Mouse (Mus musculus) kidney, adult 9 months (tissue): Measurements from ENCODE around the gene Rbpj.
A peak's percentile ranks its signal among the peaks of the same experiment; 100 is the strongest.

Experiments used
- DNase-seq: peaks from one replicate; pipeline ENCODE4 v3.0.0; 2022

The Rbpj gene

GRCm38 (mm10) chr5:53683916-53684315 lies 218.0 kb downstream of the Rbpj start:
- peak; percentile 59 for DNase-seq

GRCm38 (mm10) chr5:53684417-53684816 lies 218.5 kb downstream of the Rbpj start:
- no peak for DNase-seq

GRCm38 (mm10) chr5:53685623-53686022 lies 219.7 kb downstream of the Rbpj start:
- DNase-seq, result no peak

DNA sequence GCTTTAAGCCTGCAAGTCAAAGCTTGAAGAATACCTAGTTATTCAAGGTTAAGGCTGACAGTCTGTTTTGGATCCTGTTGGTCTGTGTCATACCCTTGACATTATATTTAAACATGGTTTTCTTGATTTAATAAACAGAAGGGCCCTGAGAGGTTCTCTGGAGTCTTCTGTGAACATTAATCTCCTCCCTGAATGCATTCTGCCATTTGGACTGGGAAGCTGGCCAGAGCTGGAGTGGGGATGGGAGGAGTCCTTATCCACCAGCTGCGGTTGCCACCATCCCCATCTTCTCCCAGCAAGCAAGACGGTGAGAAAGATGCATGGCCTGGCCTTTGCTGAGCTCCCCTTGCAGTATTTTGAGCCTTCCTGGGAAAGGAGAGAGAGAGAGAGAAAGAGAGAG lies 220.4 kb downstream of the Rbpj start:
- no peak for DNase-seq

DNA sequence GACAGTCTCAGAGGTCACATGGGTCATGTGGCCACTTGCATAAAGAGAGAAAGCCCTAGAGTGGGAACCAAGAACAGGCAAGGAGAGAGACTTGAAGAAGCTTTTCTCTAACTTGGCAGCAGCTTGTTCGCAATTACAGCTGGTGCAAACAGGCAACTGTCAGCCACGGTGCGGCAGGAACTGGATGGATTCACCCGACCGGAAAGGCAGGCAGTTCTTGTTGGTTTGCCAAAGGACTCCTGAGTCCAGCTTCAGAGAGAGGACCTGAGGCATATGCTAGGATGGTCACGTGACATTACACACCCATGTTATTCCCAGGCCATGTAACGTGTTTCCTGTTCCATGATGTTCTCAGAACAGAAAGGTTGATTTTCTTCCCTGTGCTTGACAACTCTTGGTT lies 222.4 kb downstream of the Rbpj start:
- peak; percentile 46 for DNase-seq

DNA sequence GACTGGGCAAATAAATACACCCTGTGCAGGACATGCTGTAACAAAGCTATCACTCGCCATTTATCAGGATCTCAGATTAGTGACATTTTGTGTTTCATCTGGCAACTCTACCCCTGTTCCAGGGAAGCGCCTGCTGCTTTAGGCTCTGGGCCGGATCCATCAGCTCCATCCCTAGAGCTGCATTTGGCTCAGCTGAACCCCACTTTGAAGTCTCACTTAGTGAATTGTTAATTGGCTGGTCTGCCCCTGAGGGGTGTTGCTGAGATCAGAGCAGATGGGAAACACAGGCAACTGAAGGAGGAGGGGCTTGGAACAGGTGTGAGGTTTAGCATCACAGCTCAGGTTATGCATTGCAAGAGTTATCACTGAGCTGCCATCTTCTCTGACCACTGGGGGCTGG lies 225.6 kb downstream of the Rbpj start:
- no peak for DNase-seq

- DNase-seq, result no peak
These were observed 226.1 kb downstream of the Rbpj start for GRCm38 (mm10) chr5:53692100-53692499.

GRCm38 (mm10) chr5:53692662-53693061 lies 226.7 kb downstream of the Rbpj start:
- no peak for DNase-seq

DNA sequence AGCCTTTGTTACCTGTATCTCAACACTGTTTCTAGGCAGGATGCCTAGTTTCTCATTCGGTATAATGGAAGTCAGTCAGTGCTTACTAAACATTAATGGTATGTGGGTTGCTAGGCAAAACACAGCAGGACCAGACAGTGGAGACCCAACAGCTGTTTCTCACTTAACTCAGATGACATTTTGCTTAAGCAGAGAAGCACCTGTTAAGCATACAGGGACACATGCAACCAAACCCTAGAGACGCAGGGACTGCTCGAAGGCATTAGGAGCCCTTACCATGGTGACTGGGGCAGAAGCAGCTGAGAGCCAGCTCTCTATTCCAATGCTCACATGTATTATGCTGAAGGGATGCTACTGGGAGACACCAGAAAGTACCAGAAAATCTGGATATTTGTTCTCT lies 230.7 kb downstream of the Rbpj start:
- DNase-seq, result no peak

GRCm38 (mm10) chr5:53697794-53698193 lies 231.8 kb downstream of the Rbpj start:
- no peak for DNase-seq

- no peak for DNase-seq
These were observed 236.7 kb downstream of the Rbpj start for GRCm38 (mm10) chr5:53702686-53703085.
